Mouse (Mus musculus) B cell, adult 2 months (primary cell): Measurements from ENCODE around the gene Daam2.

Source experiments
- DNase-seq, 2 experiments: peaks; one replicate each; pipeline ENCODE4 v3.0.0; 2022

Daam2 gene

DNA sequence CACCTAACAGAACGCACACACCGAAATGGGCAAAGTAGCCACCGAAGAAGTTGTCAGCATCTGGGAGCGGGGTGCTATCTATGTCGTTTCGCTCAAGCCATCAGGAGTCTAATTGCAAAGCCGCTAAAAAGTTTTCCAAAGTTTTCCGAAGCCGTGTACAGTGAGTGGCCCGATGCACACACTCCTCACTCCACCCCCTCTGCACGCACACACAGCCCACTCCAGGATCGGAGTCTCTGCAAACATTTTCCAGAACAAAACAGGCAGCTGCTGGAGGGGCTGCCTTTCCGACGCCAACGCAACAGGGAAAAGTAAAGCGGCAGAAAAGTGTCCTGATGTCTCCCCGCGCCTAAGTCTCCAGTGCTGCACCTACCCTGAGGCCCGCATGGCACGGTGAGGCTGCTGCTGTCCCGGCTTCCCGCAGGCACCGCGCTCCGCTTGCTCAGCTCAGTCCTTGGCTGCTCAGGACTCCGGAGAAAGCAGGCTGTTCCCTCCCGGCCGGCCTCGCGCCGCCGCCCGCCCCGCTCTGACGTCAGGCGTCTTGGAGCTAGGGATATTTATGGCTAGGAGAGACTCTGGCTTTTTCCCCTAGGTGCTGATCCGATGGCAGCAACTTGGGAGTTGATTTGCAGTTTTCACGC lies at the start of gene Daam2:
TSS of gene Daam2 (minus strand) at position 514 of the 641 bp plus-strand sequence.
- DNase-seq, result no peak

DNA sequence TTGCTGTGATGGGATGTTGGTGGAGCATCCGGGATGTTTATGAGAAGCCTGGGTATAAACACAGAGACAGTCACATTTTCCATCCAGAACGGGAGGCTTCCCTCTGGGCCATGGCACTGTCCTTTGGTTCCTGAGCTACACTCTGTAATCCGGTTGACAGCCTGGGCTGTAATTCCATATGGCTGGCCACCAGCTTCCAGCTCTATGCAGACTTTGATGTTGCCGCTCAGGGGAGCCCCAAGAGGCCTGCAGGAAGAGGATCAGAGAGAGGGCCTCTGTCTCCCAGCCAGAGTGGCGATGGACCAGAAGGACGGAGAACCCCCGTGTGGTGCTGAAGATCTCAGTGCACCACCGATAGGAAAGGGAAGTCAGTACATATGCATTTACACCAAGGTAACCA lies 46.2 kb upstream of the Daam2 start:
- DNase-seq, result no peak

DNA sequence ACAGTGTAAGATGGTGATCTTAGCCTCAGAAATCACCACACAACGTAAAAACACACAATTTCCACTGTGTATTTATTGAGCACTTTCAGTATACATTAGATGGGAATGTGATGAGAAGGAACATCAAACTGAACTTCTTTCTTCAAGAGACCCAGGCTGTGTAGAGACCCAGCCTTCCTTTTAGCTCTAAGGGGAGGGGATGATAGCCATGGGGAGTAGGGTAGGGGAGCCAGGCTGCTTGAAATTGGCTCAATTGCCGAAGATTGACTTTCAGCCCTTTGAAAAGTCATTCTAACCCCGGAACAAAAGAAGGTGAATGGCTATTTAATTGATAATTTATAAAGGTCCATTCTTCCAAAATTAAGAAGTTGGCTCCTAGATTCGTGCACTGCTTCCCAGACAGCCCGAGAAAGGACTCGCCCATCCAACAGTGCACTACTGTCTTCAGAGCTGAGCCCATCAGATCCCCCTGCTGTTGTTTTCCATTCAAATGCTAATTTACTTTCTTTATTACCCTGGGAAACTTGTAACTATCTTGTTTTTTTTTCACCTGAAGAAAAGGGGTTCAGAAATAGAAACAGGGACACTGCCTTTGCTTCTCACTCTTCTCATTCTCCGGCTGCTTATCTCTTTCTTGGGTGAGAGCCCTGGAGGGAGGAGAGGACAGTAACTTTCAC lies 43.3 kb upstream of the Daam2 start:
- DNase-seq, result no peak

DNA sequence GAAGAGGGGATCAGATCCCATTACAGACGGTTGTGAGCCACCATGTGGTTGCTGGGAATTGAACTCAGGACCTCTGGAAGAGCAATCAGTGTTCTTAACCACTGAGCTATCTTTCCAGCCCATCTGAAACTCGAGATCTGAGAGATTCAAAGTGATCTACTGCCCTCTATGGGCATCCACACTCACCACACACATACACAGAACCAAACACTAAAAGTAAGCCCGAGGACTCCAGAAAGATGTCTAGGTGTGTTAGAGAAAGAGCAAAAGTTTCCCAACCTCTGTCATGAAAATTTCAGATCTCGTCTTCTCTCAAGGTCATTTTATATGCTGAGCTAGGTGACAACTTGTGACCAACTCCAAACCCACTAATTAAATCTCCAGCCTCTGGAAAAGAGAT lies 41.3 kb upstream of the Daam2 start:
- DNase-seq, result no peak

DNA sequence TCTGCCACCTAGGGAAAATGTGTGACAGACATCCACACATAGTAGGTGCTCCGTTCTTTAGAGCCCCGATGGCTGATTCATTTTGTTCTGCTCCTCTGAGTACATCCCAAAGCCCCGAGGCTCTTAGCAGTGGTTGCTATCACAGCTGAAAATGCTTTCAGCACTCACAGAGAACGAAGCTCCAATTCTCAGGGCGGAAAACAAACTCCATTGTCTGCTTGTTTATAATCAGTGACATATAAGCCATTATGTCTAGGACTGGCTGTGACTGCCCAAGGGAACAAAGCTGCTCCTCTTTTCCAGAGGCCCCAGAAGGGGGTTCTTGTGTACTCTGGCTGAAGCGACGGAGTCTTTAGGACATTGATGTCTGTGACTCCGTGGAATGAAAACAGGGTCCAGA lies 25.9 kb upstream of the Daam2 start:
- DNase-seq, result no peak

DNA sequence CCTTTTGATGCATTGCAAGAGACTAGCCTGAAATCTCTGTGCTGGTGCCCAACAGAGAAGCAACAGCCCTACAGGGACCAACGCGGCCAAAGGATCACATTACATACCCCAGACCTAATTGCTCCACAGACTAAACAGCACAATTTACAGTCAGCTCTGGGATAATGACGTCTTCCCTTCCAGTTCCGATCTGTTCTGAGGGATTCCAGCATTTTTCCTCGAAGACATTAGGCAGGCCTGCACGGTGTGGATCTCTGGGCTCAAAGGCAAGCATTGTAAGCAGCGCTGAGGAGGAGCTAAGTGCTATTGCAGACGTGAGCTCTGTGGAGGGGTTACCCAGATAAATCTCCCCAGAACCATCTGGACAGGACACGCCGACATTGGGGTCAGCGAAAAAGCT lies 18.3 kb upstream of the Daam2 start:
- no peak for DNase-seq

DNA sequence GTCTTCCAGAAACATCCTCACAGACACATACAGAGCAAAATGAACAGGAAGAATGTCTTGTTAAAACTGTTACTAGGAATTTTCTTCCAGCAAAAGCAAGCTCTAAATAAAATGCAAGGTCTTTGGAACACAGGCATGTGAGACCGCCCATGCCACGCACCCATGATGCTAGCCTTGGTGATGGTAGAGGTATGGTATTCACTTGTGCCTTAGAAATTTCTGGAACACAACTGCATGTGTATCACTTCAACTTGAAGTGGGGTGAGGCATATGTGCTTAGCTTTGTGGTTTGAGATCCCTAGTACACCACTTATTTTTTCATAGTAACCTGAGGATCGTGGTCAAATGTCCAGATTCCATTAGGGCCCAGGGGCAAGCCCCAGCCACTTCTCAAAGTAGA lies 13.2 kb upstream of the Daam2 start:
- DNase-seq, result no peak

DNA sequence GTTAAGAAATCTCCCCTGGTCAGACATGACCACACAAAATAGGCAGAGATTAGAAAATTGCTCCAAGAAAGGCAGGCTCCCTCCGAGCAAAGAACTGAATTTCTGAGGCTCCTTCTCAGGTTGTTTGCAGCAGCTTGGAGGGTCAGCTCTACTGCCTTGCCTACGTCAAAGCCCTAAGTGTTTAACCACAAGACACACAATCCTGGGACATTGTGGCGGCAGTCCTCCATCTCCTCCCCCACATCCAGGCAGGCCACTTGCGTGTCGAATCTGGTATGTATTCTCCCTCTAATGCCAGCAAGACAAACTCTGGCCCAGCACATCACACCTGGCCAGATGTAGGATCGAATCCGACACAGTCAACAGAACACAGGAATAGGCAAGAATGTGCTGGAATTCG lies 4.6 kb upstream of the Daam2 start:
- no peak for DNase-seq

DNA sequence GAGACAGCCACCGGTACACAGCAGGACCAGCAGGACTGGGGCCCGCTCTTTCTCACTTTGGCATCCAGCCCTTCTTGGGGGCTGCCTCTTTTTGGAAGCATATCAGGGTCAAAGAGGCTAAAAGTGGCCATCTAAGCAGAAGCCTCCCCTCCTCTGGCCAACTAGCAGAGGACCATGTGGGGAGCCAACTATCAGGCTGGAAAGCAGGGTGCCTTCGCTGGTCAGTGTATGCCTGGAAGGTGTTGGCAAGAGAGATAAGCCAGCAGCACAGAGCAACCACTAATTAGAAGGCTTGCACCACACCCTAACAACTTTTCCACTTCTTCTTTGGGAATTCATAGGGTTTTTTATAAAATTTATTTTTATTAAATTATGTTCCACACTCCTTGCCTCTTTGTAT lies 346 bp upstream of the Daam2 start:
- DNase-seq, result no peak

DNA sequence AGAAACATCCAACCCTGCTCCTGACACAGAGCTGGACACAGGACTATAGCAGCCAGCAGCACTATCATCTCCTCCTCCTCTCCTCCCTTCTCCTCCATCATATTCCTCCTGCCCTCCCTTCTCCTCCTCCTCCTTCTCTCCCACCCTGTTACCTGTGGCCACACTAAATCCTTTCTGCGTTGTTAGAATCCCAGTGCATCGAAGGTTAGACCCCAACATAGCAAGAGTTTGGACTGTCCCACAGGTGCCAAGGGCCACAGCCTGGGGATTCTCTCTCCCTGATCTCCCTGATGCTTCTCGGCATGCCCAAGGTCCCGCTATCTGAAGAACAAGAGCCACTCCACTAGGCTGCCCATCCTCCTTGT lies 745 bp downstream of the Daam2 start:
- no peak for DNase-seq

DNA sequence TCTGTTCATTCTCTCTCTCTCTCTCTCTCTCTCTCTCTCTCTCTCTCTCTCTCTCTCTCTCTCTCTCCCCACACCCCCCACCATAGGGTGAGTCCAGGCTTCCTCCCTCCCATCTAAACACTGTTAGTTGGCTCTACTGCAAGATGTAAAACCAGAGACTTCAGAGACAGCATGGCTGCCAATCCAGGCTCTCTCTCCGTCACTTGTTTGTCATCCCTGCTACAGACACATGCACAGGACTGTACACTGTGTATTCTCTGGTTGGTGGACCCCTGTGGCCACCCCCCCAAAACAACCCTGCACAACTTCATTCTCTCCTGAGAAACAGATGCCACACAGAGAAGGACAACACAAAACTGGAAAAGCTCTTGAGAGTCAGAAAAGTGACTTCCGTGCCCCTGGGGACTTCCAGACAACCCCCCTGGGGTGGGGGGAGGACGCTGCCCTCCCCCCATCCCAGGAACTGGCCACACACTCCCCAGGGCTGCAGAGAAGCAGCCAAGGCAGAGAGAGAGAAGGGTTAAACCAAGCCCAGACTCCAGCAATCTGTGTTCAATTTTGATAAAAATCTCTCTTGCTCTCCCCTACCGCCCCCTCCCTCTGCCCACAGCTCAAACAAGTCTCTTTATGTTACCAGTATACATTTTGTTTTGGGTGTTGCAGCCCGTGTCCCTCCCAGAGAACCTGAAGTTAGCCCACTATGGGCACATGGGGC lies 1.3 kb downstream of the Daam2 start:
- no peak for DNase-seq

DNA sequence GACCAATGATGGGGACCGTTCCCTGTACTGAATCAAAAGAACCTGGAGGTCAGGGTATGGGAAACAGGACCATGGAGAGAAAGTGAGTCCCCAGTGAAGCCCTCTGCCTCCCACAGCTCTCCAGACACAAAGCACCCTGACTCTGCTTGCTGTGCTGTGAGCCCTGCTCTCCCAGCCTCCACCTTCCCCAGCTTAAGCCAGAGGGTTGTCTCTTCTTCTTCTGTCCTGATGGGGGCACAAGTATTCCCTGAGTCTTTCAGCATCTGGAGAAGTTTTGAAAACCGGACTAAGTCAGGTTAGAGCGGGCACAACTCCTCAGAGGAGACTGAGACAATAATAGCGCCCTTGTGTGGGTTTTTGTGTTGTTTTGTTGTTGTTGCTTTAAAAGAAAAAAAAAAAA lies 2.2 kb downstream of the Daam2 start:
- DNase-seq, result no peak

DNA sequence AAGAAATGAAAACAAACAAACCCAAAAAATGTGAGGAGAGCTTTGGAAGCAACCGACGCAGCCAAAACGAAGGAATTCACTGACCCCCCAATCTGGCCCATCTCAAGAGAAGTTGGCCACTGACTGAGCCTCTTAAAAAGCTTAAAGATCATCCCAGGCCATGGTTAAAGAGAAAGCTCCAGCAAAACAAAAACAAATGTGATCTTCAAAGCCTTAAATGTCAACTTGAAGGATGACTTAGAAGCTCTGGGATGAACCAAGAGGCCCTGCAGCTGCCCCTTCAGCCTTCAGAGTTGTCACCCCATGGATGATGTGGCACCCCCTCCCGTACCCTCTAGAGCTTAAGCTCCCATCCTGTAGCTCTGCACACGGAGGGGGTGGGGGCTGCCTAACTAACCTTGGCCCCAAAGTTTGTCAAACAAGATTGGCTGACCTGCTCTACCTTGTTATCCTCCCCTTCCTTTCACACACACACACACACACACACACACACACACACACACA lies 4.3 kb downstream of the Daam2 start:
- DNase-seq, result no peak

DNA sequence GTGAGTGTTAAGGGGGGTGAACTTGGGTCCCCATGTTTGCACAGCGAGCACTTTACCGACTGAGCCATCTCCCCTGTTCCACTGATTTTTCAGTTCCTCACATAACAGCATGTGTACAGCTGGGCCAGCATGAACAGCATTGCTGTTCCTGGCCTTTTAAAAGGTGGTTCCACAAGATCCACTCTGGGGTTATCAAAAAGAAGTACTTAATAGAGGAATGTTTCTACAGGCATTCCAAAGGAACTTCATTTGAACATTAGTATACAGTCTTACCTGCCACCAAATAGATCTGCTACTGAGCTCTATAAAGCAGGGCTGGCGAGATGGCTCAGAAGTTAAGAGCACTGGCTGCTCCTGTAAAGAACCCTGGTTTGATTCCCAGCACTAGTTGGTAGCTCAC lies 8.0 kb downstream of the Daam2 start:
- DNase-seq, result no peak

DNA sequence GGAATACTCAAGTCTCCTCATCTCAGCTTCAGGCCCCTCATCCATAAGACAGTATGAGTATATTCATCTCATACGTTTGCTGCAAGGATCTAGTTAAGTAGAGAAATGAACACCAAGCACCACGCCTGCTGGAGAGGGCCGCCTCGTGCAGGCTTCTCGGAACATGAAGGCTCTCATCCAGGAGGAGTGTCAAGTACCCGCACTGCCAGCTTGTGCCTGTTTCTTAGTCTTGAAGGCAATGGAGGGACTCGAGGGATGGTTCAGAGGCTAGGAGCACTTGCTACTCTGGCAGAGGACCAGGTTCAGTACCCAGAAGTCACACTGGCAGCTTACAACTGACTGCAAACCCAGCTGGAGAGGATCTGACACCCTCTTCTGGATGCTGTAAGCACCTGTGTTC lies 12.2 kb downstream of the Daam2 start:
- no peak for DNase-seq

DNA sequence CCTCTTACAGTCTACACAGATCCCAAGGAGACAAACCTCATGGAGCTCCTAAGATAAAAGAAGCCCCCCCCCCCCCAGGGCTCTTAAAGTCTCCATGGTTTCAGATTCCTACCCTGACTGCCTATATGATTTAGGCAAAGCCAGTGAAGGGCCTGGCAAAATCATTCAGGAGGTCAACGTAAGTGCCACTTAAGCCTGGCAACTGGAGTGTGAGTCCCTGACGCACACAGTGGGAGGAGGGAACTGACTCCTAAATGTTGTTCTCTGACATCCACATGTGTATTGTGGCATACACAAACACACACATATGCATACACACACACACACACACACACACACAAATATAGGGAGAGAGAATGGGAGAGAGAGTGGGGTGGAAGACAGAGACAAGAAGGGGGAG lies 12.7 kb downstream of the Daam2 start:
- no peak for DNase-seq

DNA sequence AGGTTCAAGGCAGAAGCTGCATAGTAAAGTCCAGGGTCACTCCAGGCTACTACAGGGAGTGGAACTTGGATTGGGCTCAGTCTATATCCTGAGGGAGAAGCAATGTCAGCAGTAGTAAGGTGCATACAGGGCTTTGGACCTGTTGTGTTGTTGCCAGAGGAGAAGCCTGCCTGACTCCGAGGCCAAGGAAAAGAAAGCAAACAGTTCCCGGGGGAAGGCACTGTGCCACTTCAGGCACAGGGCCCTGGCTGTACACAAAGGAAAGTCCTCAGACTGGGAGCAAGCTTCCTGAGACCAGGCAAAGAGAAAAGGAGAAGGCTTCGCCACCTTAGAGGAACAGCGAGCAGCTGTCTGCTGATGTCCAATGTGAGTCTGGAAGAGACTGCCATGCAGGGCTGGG lies 18.1 kb downstream of the Daam2 start:
- no peak for DNase-seq

DNA sequence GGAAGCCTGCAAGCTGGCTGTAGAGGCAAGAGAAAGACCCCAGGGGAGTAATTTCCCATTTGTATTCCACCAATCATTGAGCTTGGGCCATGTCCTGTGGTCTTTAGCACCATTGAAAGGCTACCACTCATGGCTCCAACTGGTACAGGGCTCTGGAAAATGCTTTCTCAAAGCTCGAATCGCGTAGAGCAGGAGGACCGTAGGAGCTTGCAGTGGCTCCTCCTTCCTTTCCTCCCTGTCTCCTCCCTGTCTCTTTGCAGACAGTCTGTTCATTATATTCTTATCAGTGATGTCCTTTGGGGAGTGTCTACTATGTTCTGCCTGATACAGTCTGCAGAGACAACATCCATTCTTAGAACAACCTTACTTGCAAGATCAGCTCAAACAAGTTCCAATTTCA lies 18.7 kb downstream of the Daam2 start:
- no peak for DNase-seq

DNA sequence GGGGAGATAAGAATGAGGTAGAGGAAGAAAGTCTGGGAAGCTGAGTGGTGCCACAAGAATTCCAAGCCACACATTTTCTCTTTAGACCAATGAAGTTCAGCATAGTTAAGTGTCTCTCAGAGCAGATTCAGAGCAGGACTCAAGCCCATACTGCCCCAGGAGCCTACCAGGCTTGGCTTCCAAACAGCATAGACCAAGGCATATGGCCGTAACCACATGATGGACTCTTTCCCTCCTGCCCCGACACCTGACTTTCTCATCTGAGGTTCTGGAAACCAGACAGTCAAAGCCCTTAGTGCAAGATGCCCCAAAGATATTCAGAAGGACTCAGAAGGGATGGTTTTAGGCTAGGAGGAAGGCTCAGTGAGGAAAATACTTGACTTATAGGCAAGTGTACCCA lies 19.6 kb downstream of the Daam2 start:
- DNase-seq, result no peak

DNA sequence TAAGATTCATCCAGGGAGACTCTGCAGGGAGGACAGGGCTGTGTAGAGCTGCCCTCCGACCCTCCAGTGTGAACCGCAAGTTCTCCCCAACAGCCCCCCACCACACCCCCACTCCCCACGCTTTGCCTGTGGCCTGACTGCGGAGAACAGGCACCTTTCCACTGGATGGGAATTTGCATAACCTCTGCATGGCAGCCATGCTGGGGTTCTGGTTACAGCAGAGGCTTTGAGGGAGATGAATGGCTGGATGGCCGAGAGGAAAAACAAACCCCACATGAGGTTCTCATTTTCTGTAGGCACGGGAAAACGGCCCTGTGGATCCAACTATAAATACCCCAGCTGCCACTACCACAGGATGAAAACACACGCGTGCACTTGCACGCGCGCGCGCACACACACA lies 23.4 kb downstream of the Daam2 start:
- DNase-seq, result no peak

DNA sequence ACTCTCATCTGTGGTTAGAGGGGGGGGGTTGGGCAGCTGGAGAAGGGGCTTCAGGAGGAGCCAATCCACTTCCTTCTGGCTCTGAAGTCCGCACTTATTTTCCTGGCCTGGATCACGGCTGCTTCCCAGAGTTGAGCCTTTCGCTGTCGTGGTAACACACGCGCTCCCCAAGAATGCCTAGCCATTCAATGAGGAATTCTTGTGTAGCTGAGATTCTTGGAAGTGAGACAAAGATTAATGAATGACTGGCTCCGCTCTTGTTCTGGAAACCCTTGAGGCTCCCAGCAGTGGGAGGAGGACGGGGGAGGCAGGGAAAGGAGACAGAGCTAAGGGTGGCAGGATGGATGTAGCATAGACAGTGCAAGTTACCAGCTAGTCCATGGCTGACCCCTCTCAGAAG lies 24.9 kb downstream of the Daam2 start:
- no peak for DNase-seq

DNA sequence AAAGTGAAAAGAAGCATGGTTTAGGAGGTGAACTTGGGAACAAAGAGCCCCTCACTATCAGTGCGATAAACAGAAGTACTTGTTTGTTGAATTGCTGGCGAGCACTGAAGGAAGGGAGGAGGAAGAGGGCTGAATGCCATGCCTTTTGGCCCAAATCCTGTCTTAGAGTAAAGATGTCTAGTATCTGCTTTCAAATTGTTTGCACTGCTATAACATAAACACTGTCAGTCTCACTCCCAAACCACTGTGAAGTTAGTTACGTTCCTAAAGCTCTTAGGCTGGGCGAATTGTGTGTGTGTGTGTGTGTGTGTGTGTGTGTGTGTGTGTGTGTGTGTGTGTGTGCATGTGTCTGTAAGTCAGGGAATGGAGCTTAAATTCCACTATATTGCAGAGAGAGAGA lies 28.6 kb downstream of the Daam2 start:
- no peak for DNase-seq

DNA sequence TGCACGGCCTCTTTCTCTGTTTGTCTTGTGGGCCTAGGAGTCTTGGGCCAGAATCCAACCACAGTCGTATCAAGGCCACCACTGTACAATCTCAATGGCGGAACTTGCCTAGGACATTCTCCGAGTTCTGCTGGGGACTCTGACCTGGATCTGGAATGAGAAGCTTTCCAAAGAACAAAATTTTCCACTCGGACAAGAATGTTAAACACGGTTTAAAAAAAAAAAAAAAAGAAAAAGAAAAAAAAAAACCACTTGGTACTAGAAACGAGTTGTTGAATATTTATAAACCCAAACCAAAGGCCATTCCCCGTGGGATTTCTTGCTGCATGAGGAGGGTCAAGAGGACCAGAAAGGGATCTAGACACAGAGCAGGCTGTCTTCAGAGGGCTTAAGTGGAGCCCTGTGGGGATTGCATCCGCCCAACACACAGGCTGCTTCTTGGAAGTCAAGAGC lies 29.9 kb downstream of the Daam2 start:
- DNase-seq, result no peak

DNA sequence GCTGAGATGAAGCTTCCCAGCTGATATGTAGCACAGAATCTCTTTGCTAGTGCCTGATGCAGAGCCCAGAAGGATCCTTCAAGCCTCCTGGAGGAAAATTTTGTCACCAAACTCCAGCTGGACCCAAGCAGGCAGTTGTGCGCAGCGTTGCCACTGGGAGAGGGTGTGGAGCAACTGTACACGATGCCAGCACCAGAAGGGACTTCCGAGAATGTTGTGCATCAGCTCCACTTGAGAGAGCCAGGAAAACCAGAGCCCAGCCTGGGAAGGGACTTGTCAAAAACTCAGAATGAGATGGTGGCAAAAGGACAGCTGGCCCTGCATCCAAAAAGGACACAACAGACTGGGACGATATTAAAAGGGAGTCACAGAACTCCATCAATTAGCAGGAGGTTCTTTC lies 32.5 kb downstream of the Daam2 start:
- DNase-seq, result no peak
